Mouse (Mus musculus): ENCODE data around the gene Plppr3. TPM values are rescaled to one million over a fixed set of nuclear protein-coding genes. Genes with fewer than 3 reads are reported as not detected.

The Plppr3 gene
- polyA plus RNA-seq, 1 experiment: 5.4 TPM

GRCm38 (mm10) chr10:79846553-79846952 is 27.9 kb downstream of the Plppr3 start:
- Histone ChIP-seq H3K36me3 (ENCODE audit: control insufficient read depth, insufficient read depth) (no peaks in the 10 kb centered on the region), H3K27me3 (ENCODE audit: control insufficient read depth, insufficient read depth, insufficient read length) (no peaks in the 10 kb centered on the region), H3K4me3 (no peak overlapping the region), H3ac (ENCODE audit: control insufficient read depth, insufficient read length) (no peak overlapping the region), H3K79me2 (ENCODE audit: control insufficient read depth, insufficient read depth) (no peaks in the 10 kb centered on the region), H3K4me2 (ENCODE audit: low read depth) (no peak overlapping the region)
- no peak for TF ChIP-seq MAX (IDR thresholded peaks at IDR 0.05; ENCODE audit: low read depth)
- TF ChIP-seq E2F4 (IDR thresholded peaks at IDR 0.05; ENCODE audit: insufficient read depth): no peak
- TF ChIP-seq TCF12 (IDR thresholded peaks at IDR 0.05; ENCODE audit: insufficient read depth, poor library complexity, severe bottlenecking): no peak
- TF ChIP-seq POLR2A (IDR thresholded peaks at IDR 0.05; ENCODE audit: insufficient read length, low read depth): no peak
- TF ChIP-seq TCF3 (IDR thresholded peaks at IDR 0.05; ENCODE audit: insufficient read length, low read depth): no peak
- no peak for TF ChIP-seq CEBPB (IDR thresholded peaks at IDR 0.05; ENCODE audit: insufficient read depth, poor library complexity, severe bottlenecking)
- no peak for TF ChIP-seq MYOG (IDR thresholded peaks at IDR 0.05; ENCODE audit: control insufficient read depth in 1 of 3, insufficient read depth in 1 of 3, insufficient read length in 2 of 3, low read depth in 2 of 3)

- no peaks in the 10 kb centered on the region for H3K27me3 ChIP-seq (ENCODE audit: control insufficient read depth, insufficient read depth, insufficient read length)
- H3K4me3 ChIP-seq: no peak overlapping the region
- H3K36me3 ChIP-seq (ENCODE audit: control insufficient read depth, insufficient read depth): no peaks in the 10 kb centered on the region
- no peak overlapping the region for H3ac ChIP-seq (ENCODE audit: control insufficient read depth, insufficient read length)
- no peak for TF ChIP-seq CEBPB (IDR thresholded peaks at IDR 0.05; ENCODE audit: insufficient read depth, poor library complexity, severe bottlenecking)
- no peak for TF ChIP-seq MYOG (IDR thresholded peaks at IDR 0.05; ENCODE audit: control insufficient read depth in 1 of 3, insufficient read depth in 1 of 3, insufficient read length in 2 of 3, low read depth in 2 of 3)
- no peak for TF ChIP-seq E2F4 (IDR thresholded peaks at IDR 0.05; ENCODE audit: insufficient read depth)
- no peak for TF ChIP-seq USF1 (IDR thresholded peaks at IDR 0.05; ENCODE audit: low read depth)
- TF ChIP-seq MAX (IDR thresholded peaks at IDR 0.05; ENCODE audit: low read depth): no peak
- TF ChIP-seq REST (IDR thresholded peaks at IDR 0.05; ENCODE audit: insufficient read depth, insufficient read length): no peak
- no peak for TF ChIP-seq POLR2A (IDR thresholded peaks at IDR 0.05; ENCODE audit: insufficient read length, low read depth)
- TF ChIP-seq TCF3 (IDR thresholded peaks at IDR 0.05; ENCODE audit: insufficient read length, low read depth): no peak
- TF ChIP-seq SRF (IDR thresholded peaks at IDR 0.05; ENCODE audit: control insufficient read depth, insufficient read length, low read depth): no peak
- no peak overlapping the region for H3K4me2 ChIP-seq (ENCODE audit: low read depth)
- H3K79me2 ChIP-seq (ENCODE audit: control insufficient read depth, insufficient read depth): no peaks in the 10 kb centered on the region
Measured at GRCm38 (mm10) chr10:79843476-79843875, 31.0 kb downstream of the Plppr3 start.

GRCm38 (mm10) chr10:79842322-79842721 is 32.1 kb downstream of the Plppr3 start:
- no peaks in the 10 kb centered on the region for H3K36me3 ChIP-seq (ENCODE audit: control insufficient read depth, insufficient read depth)
- TF ChIP-seq SRF (IDR thresholded peaks at IDR 0.05; ENCODE audit: control insufficient read depth, insufficient read length, low read depth) (no peak), POLR2AphosphoS2 (IDR thresholded peaks at IDR 0.05; ENCODE audit: insufficient read length, low read depth) (peak; percentile 22), MYOG (IDR thresholded peaks at IDR 0.05; ENCODE audit: control insufficient read depth in 1 of 3, insufficient read depth in 1 of 3, insufficient read length in 2 of 3, low read depth in 2 of 3) (peak in 1 of 3 experiments; percentile 44), MYOD1 (IDR thresholded peaks at IDR 0.05; ENCODE audit: control insufficient read depth in 1 of 3, insufficient read length in 2 of 3, low read depth in 2 of 3) (peak in 1 of 3 experiments; percentile 20), E2F4 (IDR thresholded peaks at IDR 0.05; ENCODE audit: insufficient read depth) (no peak), POLR2A (IDR thresholded peaks at IDR 0.05; ENCODE audit: insufficient read length, low read depth) (peak; percentile 20), REST (IDR thresholded peaks at IDR 0.05; ENCODE audit: insufficient read depth, insufficient read length) (no peak), TCF3 (IDR thresholded peaks at IDR 0.05; ENCODE audit: insufficient read length, low read depth) (no peak), CEBPB (IDR thresholded peaks at IDR 0.05; ENCODE audit: insufficient read depth, poor library complexity, severe bottlenecking) (no peak)
- no peak overlapping the region for H3ac ChIP-seq (ENCODE audit: control insufficient read depth, insufficient read length)
- H3K27me3 ChIP-seq (ENCODE audit: control insufficient read depth, insufficient read depth, insufficient read length): no peaks in the 10 kb centered on the region
- H3K79me2 ChIP-seq (ENCODE audit: control insufficient read depth, insufficient read depth): no peaks in the 10 kb centered on the region
- H3K4me2 ChIP-seq (ENCODE audit: low read depth): peak overlapping the region; percentile 92
- H3K4me3 ChIP-seq: peak overlapping the region; percentile 29

- H3K79me2 ChIP-seq (ENCODE audit: control insufficient read depth, insufficient read depth): no peaks in the 10 kb centered on the region
- no peaks in the 10 kb centered on the region for H3K27me3 ChIP-seq (ENCODE audit: control insufficient read depth, insufficient read depth, insufficient read length)
- no peak for TF ChIP-seq USF1 (IDR thresholded peaks at IDR 0.05; ENCODE audit: low read depth)
- peak; percentile 57 for TF ChIP-seq POLR2A (IDR thresholded peaks at IDR 0.05; ENCODE audit: insufficient read length, low read depth)
- no peak for TF ChIP-seq SRF (IDR thresholded peaks at IDR 0.05; ENCODE audit: control insufficient read depth, insufficient read length, low read depth)
- TF ChIP-seq REST (IDR thresholded peaks at IDR 0.05; ENCODE audit: insufficient read depth, insufficient read length): no peak
- peak; percentile 53 for TF ChIP-seq POLR2AphosphoS2 (IDR thresholded peaks at IDR 0.05; ENCODE audit: insufficient read length, low read depth)
- no peak for TF ChIP-seq CEBPB (IDR thresholded peaks at IDR 0.05; ENCODE audit: insufficient read depth, poor library complexity, severe bottlenecking)
- no peak for TF ChIP-seq E2F4 (IDR thresholded peaks at IDR 0.05; ENCODE audit: insufficient read depth)
- TF ChIP-seq TCF12 (IDR thresholded peaks at IDR 0.05; ENCODE audit: insufficient read depth, poor library complexity, severe bottlenecking): no peak
- TF ChIP-seq MYOG (IDR thresholded peaks at IDR 0.05; ENCODE audit: control insufficient read depth in 1 of 3, insufficient read depth in 1 of 3, insufficient read length in 2 of 3, low read depth in 2 of 3): no peak
- TF ChIP-seq MAX (IDR thresholded peaks at IDR 0.05; ENCODE audit: low read depth): no peak
- peak in 1 of 3 experiments; percentile 25 for TF ChIP-seq MYOD1 (IDR thresholded peaks at IDR 0.05; ENCODE audit: control insufficient read depth in 1 of 3, insufficient read length in 2 of 3, low read depth in 2 of 3)
- no peak for TF ChIP-seq TCF3 (IDR thresholded peaks at IDR 0.05; ENCODE audit: insufficient read length, low read depth)
- peak overlapping the region; percentile 29 for H3K4me3 ChIP-seq
- H3ac ChIP-seq (ENCODE audit: control insufficient read depth, insufficient read length): no peak overlapping the region
- H3K36me3 ChIP-seq (ENCODE audit: control insufficient read depth, insufficient read depth): no peaks in the 10 kb centered on the region
- H3K4me2 ChIP-seq (ENCODE audit: low read depth): peak overlapping the region; percentile 92
Measured at GRCm38 (mm10) chr10:79840644-79841551, 33.5 kb downstream of the Plppr3 start.

Data from myocyte (in vitro differentiated cells).